Mouse (Mus musculus) kidney, adult 18-20 months (tissue): ENCODE results near the gene Abcc12.

Experiments
- DNase-seq: peaks from one replicate; pipeline ENCODE4 v3.0.0; 2021

Gene Abcc12

DNA sequence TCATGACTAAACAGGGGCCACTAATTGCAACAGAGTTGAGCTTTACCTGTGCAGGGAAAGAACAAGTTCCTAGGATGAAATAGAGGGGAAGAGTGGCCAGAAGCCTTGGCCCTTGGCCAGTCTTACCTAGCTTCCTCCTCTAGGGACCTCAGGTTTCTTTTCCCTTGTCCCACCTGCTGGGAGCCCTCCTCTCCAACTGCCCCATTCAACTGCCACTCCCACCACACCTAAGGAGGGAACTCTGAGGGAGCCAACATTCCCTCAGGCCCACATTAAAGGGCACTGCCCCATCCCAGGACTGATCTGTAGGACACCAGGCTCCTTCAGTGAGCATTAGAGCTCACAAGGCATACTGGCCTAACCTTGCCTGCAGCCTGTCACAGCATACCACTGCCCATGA is at the start of gene Abcc12:
Gene Abcc12 (minus strand): TSS at position 229 of the 400 bp plus-strand sequence.
- no peak for DNase-seq

DNA sequence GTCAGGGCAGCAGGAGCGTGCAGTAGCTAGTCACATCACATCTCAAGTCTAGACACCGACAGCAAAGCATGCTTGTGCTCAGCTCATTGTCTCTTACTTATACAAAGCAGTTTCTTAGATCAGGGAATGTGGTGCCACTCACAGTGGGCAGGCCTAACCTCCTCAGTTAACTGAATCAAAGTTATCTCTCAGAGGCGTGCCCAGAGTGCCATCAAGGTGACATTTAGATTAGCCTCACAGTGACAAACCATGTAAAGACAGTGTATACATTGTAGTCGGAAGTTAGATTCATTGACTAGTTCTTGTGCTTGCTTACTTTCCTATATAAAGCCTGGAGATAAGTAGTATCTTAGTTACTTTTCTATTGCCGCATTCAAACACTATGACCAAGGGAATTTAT is 49.7 kb upstream of the Abcc12 start:
- no peak for DNase-seq

DNA sequence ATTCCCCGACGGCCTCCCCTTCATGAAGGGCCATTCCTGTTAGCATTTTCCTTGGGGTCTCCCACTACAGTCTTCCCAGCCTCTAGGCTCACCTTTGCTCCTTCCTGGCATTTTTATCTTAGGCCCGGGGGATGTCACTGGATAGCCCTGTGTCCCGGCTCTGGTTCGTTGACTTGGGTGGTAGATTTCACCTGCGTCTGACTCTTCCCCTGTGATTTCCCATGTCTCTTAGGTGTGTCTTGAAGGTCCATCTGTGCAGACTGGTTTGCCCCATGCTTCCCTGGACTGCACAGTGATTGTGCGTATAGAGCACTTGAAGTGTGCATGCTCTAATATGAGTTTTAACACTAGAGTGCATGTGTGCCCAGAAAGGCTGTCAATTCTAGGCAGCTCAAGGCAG is 44.4 kb upstream of the Abcc12 start:
- peak; percentile 23 for DNase-seq

DNA sequence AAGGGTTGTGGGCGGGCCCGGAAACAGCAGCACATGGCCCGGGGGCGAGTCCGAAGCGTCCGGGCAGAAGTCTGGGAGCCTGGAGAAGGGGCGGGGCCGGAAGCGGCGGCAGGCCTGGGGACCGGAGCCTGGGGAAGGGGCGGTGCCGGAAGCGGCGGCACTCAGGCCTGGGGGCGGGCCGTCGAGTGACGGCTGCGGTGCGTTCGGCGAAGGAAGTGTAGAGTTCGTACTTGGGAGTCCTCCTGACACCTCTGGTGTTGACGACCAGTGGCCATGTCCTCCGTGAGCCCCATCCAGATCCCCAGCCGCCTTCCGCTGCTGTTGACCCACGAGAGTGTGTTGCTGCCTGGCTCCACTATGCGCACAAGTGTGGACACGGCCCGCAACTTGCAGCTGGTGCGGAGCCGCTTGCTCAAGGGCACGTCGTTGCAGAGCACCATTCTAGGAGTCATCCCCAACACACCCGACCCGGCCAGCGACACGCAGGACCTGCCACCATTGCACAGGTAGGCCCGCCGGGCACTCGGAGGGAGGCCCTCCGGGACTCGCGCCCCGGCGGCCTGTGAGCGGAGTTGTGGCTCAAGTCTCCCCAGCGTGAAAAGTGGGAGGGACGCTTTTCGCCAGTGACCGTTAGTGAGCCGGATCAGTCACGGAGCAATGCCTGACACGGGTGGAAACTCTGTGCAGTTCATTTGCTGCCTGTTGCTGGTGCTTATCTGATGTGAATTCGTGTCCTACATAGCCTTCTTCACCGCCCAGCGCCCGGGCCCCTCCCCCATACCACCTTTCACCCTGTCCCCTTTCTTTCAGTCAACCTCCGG is 43.6 kb upstream of the Abcc12 start, which contains the start of gene Lonp2:
Gene Lonp2 (plus strand): TSS at position 133 of the 821 bp plus-strand sequence.
- DNase-seq = peak; percentile 97

DNA sequence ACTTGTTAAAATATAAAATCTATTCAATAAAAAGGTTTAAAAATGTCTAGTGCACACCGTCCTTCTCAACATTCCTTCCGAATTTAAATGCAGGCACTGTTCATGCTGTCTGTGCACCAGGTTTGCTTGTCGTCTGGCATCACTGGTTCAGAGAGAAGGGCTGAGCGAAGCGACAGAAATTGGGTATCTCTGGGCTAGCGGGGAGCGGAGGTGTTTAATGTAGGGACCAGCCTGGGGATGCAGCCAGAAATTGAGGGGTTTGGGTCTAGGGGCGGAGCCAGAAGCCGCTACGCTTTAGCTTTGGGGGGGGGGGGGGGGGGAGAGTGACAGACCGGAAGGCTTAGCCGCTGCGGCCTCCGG is 43.0 kb upstream of the Abcc12 start:
- DNase-seq = no peak

DNA sequence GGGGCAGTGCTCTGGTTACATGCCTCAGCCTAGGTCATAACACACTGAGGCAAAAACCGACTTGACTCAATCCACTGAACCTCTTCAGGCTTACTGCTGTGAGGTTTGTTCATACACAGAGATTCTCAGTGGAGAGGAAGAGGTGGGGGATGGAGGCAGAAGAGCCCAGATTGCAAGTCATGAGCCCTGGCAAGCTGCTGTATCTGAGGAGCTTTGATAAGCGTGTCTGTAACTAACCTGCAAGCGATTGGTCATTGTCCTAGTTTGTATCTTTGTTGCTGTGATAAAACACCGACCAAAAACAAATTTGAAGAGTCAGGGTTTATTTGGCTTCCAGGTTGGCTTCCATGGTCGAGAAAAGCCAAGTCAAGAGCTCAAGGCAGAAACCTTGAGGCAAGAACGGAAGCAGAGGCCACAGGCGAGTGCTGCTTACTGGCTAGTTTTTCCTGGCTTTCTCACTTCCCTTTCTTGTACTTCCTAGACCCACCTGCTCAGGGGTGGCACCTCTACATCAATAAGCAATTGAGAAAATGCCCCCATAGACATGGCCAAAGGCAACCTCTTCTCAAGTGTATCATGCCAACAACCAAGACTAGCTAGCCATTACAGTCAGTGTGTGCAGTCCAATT is 37.4 kb upstream of the Abcc12 start:
- no peak for DNase-seq

DNA sequence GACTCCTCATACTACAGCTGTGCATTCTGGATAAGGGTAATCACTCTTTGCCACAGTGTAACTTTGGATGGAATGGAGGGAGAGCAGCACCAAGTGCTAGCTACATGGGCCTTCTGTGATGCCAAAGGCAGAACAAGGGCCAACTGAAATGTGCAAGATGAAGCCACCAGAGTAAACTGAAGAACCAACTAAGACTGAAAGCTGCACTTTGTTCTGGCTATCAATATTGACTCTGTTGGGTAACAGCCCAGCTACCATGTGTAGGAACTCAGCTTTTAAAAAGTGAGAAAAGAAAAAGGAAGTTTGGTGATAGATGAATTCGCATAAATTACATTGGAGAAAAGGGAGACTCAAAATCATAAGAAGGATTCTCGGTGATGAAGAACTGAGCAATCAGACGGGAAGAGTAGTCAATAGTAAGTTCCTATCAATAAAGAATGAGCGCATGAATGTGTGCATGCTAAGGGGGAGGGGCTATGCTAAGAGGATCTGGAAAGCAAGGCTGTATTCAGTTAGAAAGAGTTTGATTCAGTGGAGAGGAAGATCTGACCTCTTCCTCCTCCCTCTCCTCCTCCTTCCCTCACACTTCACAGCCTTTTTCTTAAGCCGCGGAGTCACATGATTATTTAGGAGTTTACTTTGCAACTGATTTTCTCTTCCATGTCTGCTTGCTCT is 34.7 kb upstream of the Abcc12 start:
- no peak for DNase-seq

DNA sequence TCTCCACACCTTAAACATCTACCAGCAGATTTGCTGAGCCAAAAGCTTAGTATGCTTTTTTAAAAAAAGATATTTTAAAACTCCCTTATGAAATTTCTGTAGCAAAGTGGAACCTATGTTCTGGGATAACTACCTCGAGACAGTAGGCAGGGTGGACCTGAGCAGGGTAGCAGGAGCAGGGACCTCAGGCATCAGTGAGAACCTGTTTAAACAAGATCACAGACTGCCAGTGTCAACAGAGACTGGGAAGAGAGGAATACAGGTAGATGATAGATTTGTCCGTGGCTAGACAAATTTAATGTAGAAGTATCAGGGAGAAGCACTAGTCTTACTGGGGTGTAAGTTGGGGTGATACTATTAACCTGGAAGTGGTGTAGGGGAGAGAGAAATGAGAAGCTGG is 33.3 kb upstream of the Abcc12 start:
- DNase-seq = no peak

DNA sequence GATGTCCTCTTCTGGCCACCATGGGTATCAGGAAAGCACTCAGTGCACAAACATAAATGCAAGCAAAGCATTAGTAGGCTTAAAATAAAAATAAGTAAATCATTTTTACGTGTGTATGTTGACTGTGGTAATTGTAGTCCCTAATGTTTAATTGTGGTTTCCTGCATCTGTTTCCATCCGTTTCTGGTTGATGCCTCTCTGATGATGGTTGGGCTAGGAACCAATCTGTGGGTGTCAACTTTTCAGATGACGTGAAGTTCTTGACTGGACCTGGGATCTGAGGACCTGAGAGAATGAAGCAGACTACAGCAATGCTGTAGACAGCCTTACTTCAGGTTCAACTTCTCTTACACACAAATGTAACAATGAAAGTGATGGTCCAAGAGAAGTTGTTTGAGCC is 24.2 kb upstream of the Abcc12 start:
- no peak for DNase-seq

DNA sequence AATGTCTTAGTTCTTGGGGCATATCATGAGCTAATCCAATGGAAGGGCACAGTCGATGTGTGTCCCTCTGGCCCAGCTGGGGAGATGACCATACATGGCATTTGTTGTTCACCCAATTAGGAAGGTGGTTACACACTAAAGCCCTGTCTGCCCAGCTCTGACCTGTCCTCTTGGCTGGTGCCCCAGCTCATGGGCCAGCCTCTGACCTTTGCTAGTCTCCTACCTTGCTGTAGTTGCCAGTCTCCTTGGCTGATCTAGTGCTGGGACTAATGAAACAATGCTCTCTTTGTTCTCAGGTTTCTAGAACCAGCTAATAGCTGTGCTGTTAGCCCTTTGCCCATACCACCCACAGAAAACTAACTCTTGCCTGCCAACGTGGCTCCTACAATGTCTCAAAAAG is 22.7 kb upstream of the Abcc12 start:
- DNase-seq = no peak

DNA sequence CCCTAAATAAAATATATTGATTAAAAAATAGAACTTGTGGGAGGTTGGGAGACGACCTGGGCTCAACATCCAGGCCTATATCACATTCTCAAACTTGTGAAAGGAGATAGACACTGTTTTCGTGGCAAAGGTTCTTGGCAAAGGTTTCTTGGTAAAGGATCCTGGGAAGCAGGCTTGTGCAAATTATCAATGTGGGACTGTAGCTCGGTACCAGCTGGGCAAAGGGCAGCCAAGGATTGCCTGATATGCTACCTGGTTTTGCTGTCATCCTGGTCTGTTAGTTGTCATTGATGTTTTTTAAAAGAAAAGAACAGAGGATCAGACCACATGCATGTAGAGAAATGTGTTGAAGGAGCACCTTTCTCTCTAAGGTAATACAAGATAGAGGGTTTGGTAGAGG is 19.8 kb upstream of the Abcc12 start:
- no peak for DNase-seq

DNA sequence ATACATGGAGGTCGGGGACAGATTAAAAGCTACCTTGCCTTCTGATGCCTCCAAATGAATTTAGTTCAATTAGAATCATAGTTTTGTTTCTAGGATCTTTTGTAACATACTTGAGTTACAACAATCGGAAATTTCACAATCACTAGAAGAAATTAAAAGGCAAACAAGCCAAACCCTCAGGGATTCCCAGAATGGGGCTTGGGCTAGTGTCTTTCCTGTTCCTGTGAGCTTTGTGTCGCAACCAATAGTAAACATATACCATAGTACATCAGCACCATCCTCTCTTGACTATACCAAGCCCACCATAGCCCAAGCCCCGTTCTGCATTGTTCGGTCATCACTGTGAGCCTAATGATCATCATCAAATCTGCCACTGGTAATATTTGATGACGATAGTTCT is 18.8 kb upstream of the Abcc12 start:
- no peak for DNase-seq

DNA sequence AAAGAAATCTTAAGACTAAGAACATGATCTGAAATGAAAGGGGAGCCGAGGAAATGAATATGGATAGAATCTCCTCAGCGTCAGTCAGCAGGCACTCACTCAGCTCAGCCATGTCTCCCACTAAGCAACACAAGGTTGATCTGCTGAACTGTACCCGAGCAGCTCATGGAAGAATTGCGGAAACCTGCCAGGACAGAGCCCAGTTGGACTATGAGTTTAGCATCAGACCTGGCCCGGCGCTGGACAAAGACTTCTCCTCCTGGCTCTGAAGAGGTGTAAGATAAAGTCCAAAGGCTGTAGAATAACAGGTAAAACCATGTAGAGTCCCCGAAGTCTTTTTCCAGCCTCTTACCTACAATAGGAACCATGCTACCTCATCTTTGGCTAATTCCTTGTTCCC is 17.2 kb upstream of the Abcc12 start:
- DNase-seq = peak; percentile 68

DNA sequence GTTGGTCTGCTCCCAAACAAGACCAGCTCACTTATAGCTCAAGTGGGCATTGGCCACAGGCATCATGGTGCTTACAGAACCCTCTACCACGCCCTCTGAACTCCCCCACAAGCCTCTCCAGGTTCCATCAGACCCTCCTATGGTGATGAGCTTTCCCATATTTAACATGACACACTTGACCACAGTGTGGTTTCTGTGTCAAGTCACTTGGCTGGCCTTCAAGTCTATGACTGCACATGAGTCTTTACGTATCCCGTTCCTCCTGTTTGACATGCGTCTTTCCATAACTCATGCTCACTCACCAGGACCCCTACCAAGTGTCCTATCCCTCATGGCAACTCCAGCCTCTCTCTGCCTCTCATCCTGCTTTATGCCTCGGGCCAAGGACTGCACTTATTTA is 15.2 kb upstream of the Abcc12 start:
- DNase-seq = no peak

DNA sequence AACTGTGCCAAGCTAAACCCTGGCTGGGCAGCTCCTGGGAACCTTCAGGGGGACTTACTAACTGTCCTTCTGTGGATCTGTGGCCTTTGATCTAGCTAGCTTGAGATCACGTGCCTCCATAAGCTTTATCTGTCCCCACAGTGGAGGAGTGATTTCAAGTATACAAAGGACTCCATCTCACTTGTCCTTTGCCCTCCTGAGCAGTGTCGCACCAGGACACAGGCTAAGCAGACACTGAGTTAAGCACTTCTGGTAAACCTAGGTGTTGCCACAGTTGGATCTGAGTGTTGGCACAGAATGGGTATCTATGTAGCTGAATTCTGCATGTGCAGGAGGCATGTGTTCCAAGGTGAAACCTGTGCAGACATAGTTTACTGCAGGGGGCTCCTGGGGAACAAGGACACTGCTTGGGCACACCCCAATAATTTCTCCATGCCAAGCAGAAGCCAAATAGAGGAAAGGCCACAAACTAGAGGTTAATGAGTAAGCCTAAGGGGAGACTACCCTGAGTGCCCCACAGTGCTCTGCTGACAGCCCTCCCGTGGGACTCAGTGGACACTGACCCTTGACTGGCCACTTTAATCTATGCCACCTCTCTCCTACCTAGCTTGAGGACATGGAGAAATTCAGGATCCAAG is 13.8 kb upstream of the Abcc12 start:
- peak; percentile 71 for DNase-seq

DNA sequence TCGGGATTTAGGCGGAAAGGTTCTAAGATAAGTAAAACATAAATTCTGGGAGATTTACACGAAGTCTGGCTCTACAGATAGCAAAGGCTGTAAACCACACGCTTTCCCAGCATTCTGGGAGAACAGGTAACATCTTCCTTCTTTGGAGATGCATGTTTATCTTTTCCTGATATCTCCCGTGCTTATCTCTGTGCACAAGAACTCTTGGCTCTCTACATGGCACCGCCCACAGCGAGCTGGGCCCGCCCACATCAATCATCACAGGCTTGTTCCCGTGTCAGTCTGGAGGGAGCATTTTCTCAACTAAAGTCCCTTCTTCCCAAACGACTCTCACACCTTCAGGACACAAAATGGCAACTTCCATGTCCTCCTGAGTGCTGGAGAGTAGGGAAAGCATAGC is 12.6 kb upstream of the Abcc12 start:
- no peak for DNase-seq

DNA sequence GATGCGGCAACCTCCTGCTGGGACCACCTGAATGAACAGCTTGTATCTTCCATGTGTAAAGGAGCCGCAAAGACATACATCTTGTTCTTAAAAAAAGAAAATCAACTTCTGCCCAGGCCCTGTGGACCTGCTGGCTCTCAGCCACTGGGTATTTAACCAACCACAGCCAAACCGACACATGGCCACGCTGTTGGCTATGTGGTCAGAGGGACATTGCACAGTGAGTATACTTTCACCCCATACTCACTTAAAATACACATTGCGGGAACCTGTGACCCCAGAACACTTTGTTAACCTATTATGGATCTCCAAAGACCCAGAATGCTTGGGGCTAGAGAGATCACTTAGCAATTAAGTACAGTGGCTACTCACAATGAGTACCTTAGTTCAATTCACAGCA is 7.9 kb upstream of the Abcc12 start:
- DNase-seq = no peak

DNA sequence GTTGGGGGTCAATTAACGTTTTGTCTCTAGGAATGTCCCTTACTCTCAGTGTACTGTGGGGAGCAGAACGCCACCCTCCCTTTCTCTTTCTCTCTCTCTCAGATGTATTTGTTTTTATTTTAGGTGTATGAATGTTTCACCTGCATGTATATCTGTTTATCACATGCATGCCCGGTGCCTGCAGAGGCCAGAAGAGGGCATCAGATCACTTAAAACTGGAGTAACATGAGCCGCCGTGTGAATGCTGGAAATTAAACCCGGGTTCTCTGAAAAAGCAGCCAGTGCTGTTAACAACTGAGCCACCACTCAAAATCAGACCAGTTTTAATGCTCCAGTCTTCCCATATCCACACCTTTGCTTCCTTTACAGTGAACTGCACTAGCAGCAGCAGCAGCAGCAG is 6.2 kb upstream of the Abcc12 start:
- no peak for DNase-seq

DNA sequence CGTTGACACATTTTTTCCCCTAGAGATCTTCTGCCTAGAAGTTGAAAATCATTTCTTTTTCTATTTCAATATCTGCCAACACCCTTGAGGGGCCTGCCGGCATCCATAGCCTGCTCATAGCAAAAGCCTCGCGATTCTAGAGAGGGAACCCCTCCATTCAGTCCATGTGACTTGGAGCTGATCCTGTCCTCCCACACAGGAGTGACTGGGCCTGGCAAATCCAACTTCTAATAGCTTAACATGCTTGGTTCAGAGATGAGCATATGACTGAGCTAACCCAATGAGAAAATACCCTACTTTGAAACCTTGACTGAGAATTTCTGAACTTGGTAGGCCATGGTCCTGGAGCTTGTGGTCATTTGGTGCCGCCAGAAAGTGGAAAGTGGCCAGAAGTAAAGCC is 5.6 kb upstream of the Abcc12 start:
- no peak for DNase-seq

DNA sequence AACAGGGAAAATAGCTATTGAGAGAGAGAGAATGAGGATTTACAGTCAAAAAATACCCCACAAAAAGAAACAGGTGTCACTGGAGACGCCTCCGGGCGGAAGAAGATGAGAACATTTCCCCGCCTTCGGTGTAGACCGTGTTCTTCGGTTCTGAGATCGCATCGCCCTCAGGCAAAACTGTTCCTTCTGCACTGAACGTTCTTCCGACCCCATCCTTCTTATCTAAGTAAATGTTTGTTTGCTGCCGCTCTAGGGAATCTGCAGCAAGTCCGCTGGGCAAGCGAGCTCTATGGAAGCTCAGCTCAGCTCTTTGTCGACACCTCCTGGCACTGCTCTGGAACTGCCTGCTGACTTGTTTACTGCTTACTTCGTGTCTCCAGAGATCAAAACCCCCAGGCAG is 5.0 kb upstream of the Abcc12 start:
- peak; percentile 77 for DNase-seq

DNA sequence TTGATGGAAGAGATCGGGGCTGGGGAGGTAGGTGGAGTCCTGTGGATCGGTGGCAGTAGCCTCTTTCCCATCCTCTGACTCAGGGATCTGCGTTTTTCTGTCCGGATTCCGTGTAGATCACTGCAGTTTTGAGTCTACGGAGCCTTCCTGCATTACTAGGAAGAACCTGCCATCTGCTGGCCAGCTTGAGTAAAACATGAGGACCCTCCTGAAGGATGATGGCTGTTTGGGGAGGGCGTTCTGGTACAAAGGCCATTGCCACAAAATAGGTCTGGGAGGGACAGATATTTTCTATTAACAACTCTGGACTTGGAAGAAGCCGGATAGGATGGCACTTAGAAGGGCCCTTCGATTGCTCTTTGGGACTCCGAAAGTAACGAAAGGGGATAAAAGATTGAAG is 4.6 kb upstream of the Abcc12 start:
- peak; percentile 83 for DNase-seq

DNA sequence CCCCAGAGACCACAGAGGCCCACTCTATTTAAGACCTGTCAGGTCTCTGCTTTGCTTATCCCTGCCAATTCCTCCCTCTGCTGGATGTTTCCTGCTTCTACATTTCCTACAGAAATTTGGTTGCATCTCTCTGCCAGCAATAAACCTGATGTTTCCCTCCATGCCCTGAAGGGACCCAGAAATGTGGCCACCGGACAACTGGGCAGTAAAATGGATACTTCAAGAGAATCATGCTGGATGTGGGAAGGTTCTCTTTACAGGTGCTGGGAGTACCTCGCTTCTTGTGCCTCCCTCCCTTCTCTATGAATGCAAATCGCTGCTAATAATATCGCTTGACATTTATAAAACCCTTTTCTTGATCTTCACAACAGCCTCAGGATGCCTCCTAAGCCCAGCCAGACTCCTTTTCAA is 1.4 kb upstream of the Abcc12 start:
- DNase-seq = no peak

DNA sequence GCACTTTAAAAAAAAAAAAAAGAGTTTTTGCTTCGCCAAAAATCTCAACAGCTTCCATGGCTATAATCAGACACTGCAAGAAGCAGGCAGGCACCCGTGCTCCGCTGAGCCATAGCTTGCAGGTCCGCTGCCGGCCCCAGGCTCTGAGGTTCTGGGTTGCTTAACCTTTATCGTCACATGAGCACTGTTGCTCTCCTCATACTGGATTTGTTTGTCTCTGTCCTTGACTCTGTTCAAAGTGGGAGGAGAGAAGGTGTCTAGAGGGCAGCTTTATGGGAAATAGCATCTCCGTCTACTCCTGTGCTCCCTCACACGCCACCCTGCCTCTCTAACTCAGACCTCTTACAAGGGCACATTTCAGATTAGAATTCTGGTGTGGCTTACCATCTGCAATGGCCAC is 1.8 kb downstream of the Abcc12 start:
- no peak for DNase-seq

DNA sequence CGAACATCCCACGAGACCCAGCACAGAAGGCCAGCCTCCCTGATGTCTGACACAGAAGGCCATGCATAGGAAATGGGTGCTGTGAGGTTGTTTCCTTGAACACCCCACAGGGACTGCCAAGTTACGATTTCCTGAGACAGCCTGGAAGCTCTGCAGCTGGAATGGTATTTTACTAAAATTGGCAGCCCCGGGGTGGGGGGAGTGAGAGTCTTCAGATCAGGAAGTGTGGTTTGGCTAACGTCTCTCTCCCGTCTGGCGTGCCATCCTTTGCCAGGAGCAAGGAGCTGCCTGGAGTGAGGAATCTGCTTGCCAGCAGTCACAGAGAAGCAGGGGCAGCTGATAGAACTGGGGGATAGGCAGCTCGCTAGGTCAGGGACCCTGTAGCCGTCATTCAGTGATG is 2.4 kb downstream of the Abcc12 start:
- peak; percentile 25 for DNase-seq
